Mouse (Mus musculus) layer of hippocampus, adult 2 months (tissue): ENCODE results near the gene Reep6. TPM values are rescaled to one million over a fixed set of nuclear protein-coding genes. Genes with fewer than 3 reads are reported as not detected.
A peak's percentile ranks its signal among the peaks of the same experiment; 100 is the strongest.

Experiments
- DNase-seq, 2 experiments: peaks; one replicate each; pipeline ENCODE4 v3.0.0; 2022; ENCODE audit warnings: low spot score in 2 of 2
- H3K27ac ChIP-seq: fragments of 200-600 bp; 2 replicates; pipeline ENCODE4 v1.8.1; 2022
- H3K4me3 ChIP-seq: fragments of 200-600 bp; 2 replicates; pipeline ENCODE4 v1.8.1; 2022; ENCODE audit warnings: mild to moderate bottlenecking
- CTCF ChIP-seq: fragments of 200-600 bp; conservative IDR thresholded peaks from 2 replicates; pipeline ENCODE4 v1.8.1; 2022; ENCODE audit warnings: antibody characterized with exemption, mild to moderate bottlenecking, moderate library complexity
- total RNA-seq, 2 experiments: library from RNA; stranded (reverse); gene quantifications; 2 replicates each; pipeline ENCODE4 v1.2.3; 2021

Gene Reep6
- total RNA-seq, 2 experiments from 2014 or later = 9.6 to 11.0 TPM

DNA sequence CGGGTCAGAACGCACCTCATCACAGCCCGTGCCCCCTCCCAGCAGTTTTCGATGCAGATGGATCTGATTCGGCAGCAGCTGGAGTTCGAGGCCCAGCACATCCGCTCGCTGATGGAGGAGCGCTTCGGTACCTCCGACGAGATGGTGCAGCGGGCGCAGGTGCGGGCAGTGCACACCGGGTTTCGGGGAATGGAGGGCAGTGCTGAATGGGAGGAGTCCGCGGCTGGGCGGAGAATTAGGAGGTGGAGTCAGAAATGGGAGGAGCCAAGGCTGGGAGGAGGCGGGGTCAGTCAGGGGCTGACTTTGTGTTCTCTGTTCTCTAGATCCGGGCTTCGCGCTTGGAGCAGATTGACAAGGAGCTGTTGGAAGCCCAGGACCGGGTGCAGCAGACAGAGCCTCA, 24.9 kb upstream of the Reep6 start:
- no peak overlapping the region for H3K27ac ChIP-seq
- no peak overlapping the region for H3K4me3 ChIP-seq

DNA sequence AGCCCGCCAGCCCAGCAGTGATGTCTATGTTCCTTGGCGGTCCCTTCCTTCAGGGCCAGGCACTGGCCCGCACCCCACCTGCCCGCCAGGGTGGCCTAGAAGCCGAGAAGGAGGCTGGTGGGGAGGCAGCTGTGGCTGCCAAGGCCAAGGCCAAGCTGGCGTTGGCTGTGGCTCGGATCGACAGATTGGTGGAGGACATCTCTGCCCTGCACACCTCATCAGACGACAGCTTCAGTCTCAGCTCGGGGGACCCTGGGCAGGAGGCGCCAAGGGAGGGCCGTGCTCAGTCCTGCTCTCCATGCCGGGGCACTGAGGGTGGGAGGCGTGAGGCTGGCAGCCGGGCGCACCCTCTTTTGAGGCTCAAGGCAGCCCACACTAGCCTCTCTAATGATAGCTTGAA, 18.2 kb upstream of the Reep6 start:
- no peak for DNase-seq
- H3K4me3 ChIP-seq = no peak overlapping the region
- no peak for TF ChIP-seq CTCF
- H3K27ac ChIP-seq = no peak overlapping the region

More for the DNA sequence above, 24.9 kb upstream of the Reep6 start:
- DNase-seq = no peak
- TF ChIP-seq CTCF = no peak

DNA sequence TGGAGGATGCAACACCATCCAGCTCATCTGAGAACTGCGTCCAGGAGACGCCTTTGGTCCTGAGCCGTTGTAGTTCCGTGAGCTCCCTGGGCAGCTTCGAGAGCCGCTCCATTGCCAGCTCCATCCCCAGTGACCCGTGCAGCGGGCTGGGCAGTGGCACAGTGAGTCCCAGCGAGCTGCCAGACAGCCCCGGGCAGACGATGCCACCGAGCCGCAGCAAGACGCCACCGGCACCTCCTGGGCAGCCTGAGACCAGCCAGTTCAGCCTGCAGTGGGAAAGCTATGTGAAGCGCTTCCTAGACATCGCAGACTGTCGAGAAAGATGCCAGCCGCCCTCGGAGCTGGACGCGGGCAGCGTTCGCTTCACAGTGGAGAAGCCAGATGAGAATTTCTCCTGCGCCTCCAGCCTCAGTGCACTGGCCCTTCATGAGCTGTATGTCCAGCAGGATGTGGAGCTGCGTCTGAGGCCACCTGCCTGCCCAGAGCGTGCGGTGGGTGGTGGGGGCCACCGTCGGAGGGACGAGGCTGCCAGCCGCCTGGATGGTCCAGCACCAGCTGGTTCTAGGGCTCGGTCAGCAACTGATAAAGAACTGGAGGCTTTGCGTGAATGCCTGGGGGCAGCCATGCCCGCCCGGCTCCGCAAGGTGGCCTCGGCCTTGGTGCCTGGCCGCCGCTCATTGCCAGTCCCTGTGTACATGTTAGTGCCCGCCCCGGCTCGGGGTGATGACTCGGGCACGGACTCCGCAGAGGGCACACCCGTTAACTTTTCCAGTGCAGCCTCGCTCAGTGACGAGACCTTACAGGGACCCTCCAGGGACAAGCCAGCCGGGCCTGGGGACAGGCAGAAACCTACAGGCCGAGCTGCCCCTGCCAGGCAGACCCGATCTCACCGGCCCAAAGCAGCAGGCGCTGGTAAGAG, 16.9 kb upstream of the Reep6 start:
- no peak for DNase-seq
- TF ChIP-seq CTCF = no peak
- Histone ChIP-seq H3K4me3 (no peak overlapping the region), H3K27ac (peak overlapping the region; percentile 46; the same call in 1 of the 2 replicates)

DNA sequence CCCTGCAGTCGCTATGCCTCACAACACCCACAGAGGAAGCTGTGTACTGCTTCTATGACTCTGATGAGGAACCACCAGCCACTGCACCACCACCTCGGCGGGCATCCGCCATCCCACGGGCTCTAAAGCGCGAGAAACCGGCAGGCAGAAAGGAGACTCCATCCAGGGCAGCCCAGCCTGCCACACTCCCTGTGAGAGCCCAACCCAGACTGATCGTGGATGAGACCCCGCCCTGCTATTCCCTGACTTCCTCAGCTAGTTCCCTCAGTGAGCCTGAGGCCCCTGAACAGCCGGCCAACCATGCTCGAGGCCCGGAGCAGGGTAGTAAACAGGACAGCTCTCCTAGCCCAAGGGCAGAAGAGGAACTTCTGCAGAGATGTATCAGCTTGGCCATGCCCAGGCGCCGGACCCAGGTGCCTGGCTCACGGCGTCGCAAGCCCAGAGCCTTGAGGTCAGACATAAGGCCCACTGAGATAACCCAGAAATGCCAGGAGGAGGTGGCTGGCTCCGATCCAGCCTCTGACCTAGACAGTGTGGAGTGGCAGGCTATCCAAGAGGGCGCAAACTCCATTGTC, 16.0 kb upstream of the Reep6 start:
- H3K27ac ChIP-seq = peak overlapping the region; percentile 46; the same call in 1 of the 2 replicates
- H3K4me3 ChIP-seq = no peak overlapping the region
- DNase-seq = no peak
- TF ChIP-seq CTCF = no peak

- no peak for TF ChIP-seq CTCF
- no peak for DNase-seq
- Histone ChIP-seq H3K27ac (no peak overlapping the region; the same call in 1 of the 2 replicates), H3K4me3 (no peak overlapping the region)
Measured at GRCm38 (mm10) chr10:80314494-80315001, 15.2 kb upstream of the Reep6 start.

GRCm38 (mm10) chr10:80315315-80315714, 14.4 kb upstream of the Reep6 start:
- TF ChIP-seq CTCF = no peak
- DNase-seq = no peak
- Histone ChIP-seq H3K27ac (0 out of 2 replicates have a peak overlapping the region, but pooled peaks have one; percentile 56), H3K4me3 (no peak overlapping the region)

DNA sequence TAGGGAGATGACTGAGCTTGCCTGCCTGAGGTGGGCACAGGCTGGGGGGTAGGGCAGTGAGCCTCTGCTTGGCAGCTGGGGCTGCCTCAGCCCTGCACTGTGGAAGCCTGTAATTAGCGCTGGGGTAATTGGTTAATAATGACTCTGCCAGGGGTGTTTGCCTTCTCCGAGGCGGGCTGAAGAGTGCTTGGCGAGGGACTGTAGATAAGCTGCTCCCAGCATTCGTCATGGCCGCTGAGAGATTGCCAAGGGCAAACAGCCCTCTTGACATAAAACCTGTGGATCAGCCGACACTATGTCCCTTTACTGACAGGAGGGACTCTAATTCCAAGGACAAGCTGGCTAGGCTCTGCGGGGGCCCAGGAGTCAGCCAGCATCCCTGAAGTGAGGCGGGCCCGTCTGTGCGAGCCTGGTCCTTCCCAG, 13.4 kb upstream of the Reep6 start:
- no peak for TF ChIP-seq CTCF
- Histone ChIP-seq H3K4me3 (no peak overlapping the region), H3K27ac (peak overlapping the region; percentile 56; the same call in 1 of the 2 replicates)
- DNase-seq = no peak

DNA sequence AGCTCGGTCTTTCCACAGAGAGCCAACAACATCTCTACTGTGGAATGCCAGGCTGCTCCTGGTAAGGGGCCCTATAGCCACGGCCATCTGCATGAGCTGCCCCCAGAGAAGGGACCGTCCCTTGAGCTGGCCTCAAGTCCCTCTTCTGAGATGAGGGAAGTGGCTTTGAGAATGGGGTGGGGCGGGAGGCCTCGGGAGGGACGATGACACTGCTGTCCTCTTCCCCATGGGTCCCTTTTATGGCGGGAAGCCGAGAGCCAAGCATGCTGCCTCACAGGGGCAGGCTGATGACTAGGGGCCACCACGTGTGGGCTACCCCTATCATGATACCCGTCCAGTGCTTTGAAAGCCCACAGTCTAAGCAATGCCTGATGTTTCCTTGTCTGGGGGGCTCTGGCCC, 12.7 kb upstream of the Reep6 start:
- DNase-seq = no peak
- H3K4me3 ChIP-seq = no peak overlapping the region
- H3K27ac ChIP-seq = peak overlapping the region; percentile 56; the same call in 1 of the 2 replicates
- TF ChIP-seq CTCF = no peak

GRCm38 (mm10) chr10:80320340-80320760, 9.4 kb upstream of the Reep6 start, which contains the start of gene 2310011J03Rik:
Gene 2310011J03Rik (minus strand): TSS chr10:80320537.
- H3K4me3 ChIP-seq = peak within 1 kb of the TSS; percentile 88
- H3K27ac ChIP-seq = peak within 1 kb of the TSS; percentile 90
- DNase-seq = peak; percentile 91 to 93
- no peak for TF ChIP-seq CTCF

- TF ChIP-seq CTCF = no peak
- no peak for DNase-seq
- Histone ChIP-seq H3K27ac (no peak overlapping the region), H3K4me3 (no peak overlapping the region)
Measured at GRCm38 (mm10) chr10:80321014-80321669, 8.6 kb upstream of the Reep6 start.

- Histone ChIP-seq H3K4me3 (no peak overlapping the region), H3K27ac (no peak overlapping the region)
- no peak for DNase-seq
- no peak for TF ChIP-seq CTCF
Measured at GRCm38 (mm10) chr10:80321670-80322581, 7.8 kb upstream of the Reep6 start.

DNA sequence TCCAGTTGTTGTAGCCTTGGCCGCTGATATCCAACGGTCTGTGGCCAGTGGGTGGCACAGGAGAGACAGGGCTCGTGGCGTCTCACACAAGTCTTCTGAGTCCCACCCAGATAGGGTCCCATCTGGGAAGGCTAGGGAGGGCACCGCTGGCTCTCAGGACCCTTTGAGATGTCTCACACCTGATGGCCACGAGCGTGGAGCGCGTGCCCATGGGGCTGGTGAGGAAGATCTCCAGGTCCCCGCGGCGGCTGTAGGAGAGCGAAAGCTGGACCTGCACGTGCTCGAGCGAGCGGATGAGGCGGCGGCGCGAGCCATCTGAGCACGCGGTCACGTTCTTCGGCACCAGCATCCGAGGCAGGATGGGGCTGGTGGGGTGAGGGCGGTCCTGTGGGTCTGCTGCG, 6.9 kb upstream of the Reep6 start:
- Histone ChIP-seq H3K4me3 (peak overlapping the region; percentile 62), H3K27ac (peak overlapping the region; percentile 54; the same call in 1 of the 2 replicates)
- no peak for TF ChIP-seq CTCF
- DNase-seq = no peak
